Mouse (Mus musculus): ENCODE data around the gene Gm10964. TPM values are rescaled to one million over a fixed set of nuclear protein-coding genes. Genes with fewer than 3 reads are reported as not detected.
A peak's percentile ranks its signal among the peaks of the same experiment; 100 is the strongest.
"Not testable (repeated sequence)": the region's sequence is repeated elsewhere in the genome, so short reads cannot be mapped to it uniquely, and the experiment has no call there.

Gm10964 gene
- polyA plus RNA-seq, 2 experiments: not detected

DNA sequence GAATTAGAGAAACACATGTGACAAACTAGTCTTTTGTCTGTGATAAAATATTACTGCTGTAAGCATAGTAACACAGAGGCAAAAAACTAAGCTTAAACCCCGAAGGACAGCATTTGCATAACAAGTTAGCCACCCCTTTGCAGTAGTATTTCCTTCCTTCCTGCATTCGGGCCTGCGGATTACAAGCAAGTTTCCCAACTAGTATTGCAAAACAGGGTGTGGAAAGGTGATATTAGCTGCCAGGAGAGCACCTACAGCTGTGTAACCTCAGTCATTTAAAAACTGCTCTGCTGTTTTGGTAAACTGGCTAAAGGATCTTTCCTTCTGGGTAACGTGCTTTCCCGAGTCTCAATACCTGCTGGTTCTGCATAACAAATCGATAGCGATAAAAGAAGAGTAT lies 48.1 kb downstream of the Gm10964 start:
- DNase-seq (ENCODE audit: low spot score) (no peak), ATAC-seq (ENCODE audit: low FRiP score, low read depth) (no peak)
- Histone ChIP-seq H3K4me2 (replicated peaks; ENCODE audit: low read depth, low read length, severe bottlenecking) (no peak overlapping the region), H3K36me3 (ENCODE audit: control insufficient read depth, insufficient read depth, low read length) (no peaks in the 10 kb centered on the region), H3K27ac (replicated peaks; ENCODE audit: low read depth, low read length) (no peak overlapping the region), H3K4me3 (replicated peaks; ENCODE audit: low read length) (no peak overlapping the region), H3K9ac (ENCODE audit: low read depth, low read length, severe bottlenecking) (no peak overlapping the region), H3K9me3 (ENCODE audit: control insufficient read depth, low read length) (no peaks in the 10 kb centered on the region), H3K27me3 (ENCODE audit: control insufficient read depth, insufficient read depth, low read length) (no peaks in the 10 kb centered on the region), H3K4me1 (ENCODE audit: control insufficient read depth, insufficient read depth, low read length) (peaks cover 15% of the 10 kb centered on the region)
- TF ChIP-seq POLR2A (IDR thresholded peaks at IDR 0.05; ENCODE audit: borderline replicate concordance, extremely low read depth, insufficient read depth, insufficient read length): no peak
- 70% methylated on average over 7 of the region's 7 CpGs for WGBS

DNA sequence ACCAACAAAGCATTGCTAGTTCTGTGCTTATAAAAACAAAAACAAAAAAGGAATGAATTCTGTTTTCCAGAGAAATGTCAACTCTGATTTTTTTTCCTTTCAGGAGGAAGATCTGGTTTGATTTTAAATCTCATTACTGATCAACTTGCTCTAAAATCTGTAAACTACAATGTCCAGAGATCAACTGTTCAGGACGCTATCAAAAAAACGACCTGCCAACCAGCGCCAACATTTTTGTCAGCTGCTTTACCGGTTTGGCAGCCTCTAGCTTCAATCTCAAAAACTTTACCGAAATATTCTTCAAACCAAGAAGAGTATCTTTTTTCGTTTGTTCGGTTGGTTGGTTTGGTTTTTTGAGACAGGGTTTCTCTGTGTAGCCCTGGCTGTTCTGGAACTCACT lies 49.9 kb downstream of the Gm10964 start:
- Histone ChIP-seq H3K4me2 (replicated peaks; ENCODE audit: low read depth, low read length, severe bottlenecking) (0 out of 2 replicates have a peak overlapping the region, but pooled peaks have one; percentile 58), H3K27me3 (ENCODE audit: control insufficient read depth, insufficient read depth, low read length) (no peaks in the 10 kb centered on the region), H3K36me3 (ENCODE audit: control insufficient read depth, insufficient read depth, low read length) (no peaks in the 10 kb centered on the region), H3K9ac (ENCODE audit: low read depth, low read length, severe bottlenecking) (no peak overlapping the region), H3K27ac (replicated peaks; ENCODE audit: low read depth, low read length) (no peak overlapping the region), H3K4me1 (ENCODE audit: control insufficient read depth, insufficient read depth, low read length) (peaks cover 15% of the 10 kb centered on the region), H3K9me3 (ENCODE audit: control insufficient read depth, low read length) (no peaks in the 10 kb centered on the region), H3K4me3 (replicated peaks; ENCODE audit: low read length) (no peak overlapping the region)
- 75% methylated on average over 7 of the region's 7 CpGs for whole genome bisulfite sequencing
- ATAC-seq (ENCODE audit: low FRiP score, low read depth) (no peak), DNase-seq (ENCODE audit: low spot score) (no peak)
- TF ChIP-seq POLR2A (IDR thresholded peaks at IDR 0.05; ENCODE audit: borderline replicate concordance, extremely low read depth, insufficient read depth, insufficient read length): no peak

DNA sequence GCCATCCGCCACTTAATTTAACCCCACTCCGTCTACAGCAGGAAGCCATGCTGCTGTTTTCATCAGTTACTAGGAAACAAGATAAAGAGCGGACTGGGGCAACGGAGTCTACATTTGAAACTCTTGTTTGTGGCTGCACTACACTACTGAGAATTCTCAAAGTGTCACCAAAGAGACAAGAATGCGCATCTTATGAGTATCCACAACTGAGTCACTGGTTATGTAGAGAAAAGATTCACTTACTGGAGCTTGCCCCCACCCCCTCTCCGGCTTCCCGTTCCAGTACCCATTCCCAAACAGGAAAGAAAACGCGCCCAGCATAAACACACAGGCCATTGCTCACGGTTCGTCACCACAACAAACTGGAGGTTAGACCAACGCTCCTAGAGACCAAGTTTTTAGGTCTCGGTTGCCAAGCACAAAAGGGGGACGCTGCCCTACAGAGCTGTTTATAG lies 50.8 kb downstream of the Gm10964 start:
- H3K9me3 ChIP-seq (ENCODE audit: control insufficient read depth, low read length): no peaks in the 10 kb centered on the region
- DNase-seq (ENCODE audit: low spot score): no peak
- TF ChIP-seq POLR2A (IDR thresholded peaks at IDR 0.05; ENCODE audit: borderline replicate concordance, extremely low read depth, insufficient read depth, insufficient read length): no peak
- H3K27ac ChIP-seq (replicated peaks; ENCODE audit: low read depth, low read length): peak overlapping the region; percentile 76; the same call in 1 of the 2 replicates
- peak overlapping the region; percentile 93 for H3K9ac ChIP-seq (ENCODE audit: low read depth, low read length, severe bottlenecking)
- no peaks in the 10 kb centered on the region for H3K36me3 ChIP-seq (ENCODE audit: control insufficient read depth, insufficient read depth, low read length)
- H3K4me3 ChIP-seq (replicated peaks; ENCODE audit: low read length): peak overlapping the region; percentile 88
- no peak for ATAC-seq (ENCODE audit: low FRiP score, low read depth)
- peak overlapping the region; percentile 58 for H3K4me2 ChIP-seq (replicated peaks; ENCODE audit: low read depth, low read length, severe bottlenecking)
- H3K27me3 ChIP-seq (ENCODE audit: control insufficient read depth, insufficient read depth, low read length): no peaks in the 10 kb centered on the region
- H3K4me1 ChIP-seq (ENCODE audit: control insufficient read depth, insufficient read depth, low read length): peaks cover 13% of the 10 kb centered on the region
- WGBS: 3% methylated on average over 14 of the region's 14 CpGs

DNA sequence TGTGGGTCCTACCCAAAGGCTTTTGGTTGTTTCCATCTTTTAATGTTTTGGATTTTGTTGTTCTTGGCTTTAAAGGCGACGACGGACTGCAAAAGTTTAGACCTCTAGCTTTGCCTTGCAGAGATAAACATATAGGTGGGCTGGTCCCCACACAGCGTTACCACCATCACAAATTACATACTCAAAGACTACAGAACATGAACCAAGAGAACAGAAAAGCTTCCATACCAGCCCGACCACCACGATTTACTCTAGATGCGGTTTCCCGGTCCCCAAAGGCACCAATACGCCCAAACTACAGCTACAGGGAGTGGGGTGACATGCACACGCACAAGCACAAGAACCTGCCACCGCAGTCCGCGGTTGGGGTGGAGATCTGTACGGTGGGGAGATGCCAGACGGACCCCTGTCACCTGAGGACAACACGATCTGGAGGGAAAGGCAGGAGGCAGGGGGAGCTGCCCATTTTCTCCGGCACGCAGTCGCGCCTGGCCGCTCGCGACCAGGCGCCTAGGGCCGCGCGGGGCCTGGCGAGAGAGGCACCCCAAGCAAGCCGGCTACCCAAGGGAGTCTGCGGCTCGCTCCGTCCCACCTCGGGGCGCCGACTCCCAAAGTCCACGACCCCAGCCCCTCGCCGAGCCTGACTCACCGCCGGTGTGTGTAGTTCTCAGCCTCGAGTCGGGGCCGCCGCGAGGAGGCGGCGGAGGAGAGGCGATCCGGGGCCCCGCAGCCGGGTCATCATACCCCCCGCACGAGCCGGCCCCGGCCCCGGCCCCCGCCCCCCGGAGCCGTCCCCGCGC lies 51.4 kb downstream of the Gm10964 start:
- Histone ChIP-seq H3K4me3 (replicated peaks; ENCODE audit: low read length) (peak overlapping the region; percentile 88), H3K27ac (replicated peaks; ENCODE audit: low read depth, low read length) (peak overlapping the region; percentile 76), H3K9ac (ENCODE audit: low read depth, low read length, severe bottlenecking) (peak overlapping the region; percentile 93), H3K4me2 (replicated peaks; ENCODE audit: low read depth, low read length, severe bottlenecking) (peak overlapping the region; percentile 58), H3K9me3 (ENCODE audit: control insufficient read depth, low read length) (no peaks in the 10 kb centered on the region), H3K36me3 (ENCODE audit: control insufficient read depth, insufficient read depth, low read length) (no peaks in the 10 kb centered on the region), H3K4me1 (ENCODE audit: control insufficient read depth, insufficient read depth, low read length) (peaks cover 11% of the 10 kb centered on the region), H3K27me3 (ENCODE audit: control insufficient read depth, insufficient read depth, low read length) (no peaks in the 10 kb centered on the region)
- ATAC-seq (ENCODE audit: low FRiP score, low read depth) (peak; percentile 82), DNase-seq (ENCODE audit: low spot score) (no peak)
- WGBS: 0% methylated on average over 36 of the region's 61 CpGs
- TF ChIP-seq POLR2A (IDR thresholded peaks at IDR 0.05; ENCODE audit: borderline replicate concordance, extremely low read depth, insufficient read depth, insufficient read length): no peak

- Histone ChIP-seq H3K4me3 (replicated peaks; ENCODE audit: low read length) (peak within 1 kb of the TSS; percentile 88), H3K27me3 (ENCODE audit: control insufficient read depth, insufficient read depth, low read length) (no peaks in the 10 kb centered on the region), H3K36me3 (ENCODE audit: control insufficient read depth, insufficient read depth, low read length) (no peaks in the 10 kb centered on the region), H3K4me1 (ENCODE audit: control insufficient read depth, insufficient read depth, low read length) (peaks cover 11% of the 10 kb centered on the region), H3K27ac (replicated peaks; ENCODE audit: low read depth, low read length) (peak within 1 kb of the TSS; percentile 76), H3K9ac (ENCODE audit: low read depth, low read length, severe bottlenecking) (peak within 1 kb of the TSS; percentile 93), H3K4me2 (replicated peaks; ENCODE audit: low read depth, low read length, severe bottlenecking) (peak within 1 kb of the TSS; percentile 58), H3K9me3 (ENCODE audit: control insufficient read depth, low read length) (no peaks in the 10 kb centered on the region)
- peak; percentile 66; the same call in 1 of the 2 replicates for TF ChIP-seq POLR2A (IDR thresholded peaks at IDR 0.05; ENCODE audit: borderline replicate concordance, extremely low read depth, insufficient read depth, insufficient read length)
- DNase-seq (ENCODE audit: low spot score) (peak; percentile 93), ATAC-seq (ENCODE audit: low FRiP score, low read depth) (peak; percentile 96)
- WGBS: 10% methylated on average over 42 of the region's 49 CpGs
Observed at GRCm38 (mm10) chr3:103791230-103792110, 52.3 kb downstream of the Gm10964 start, which contains the start of gene Hipk1. Gene Hipk1 (minus strand): TSS chr3:103791563.

DNA sequence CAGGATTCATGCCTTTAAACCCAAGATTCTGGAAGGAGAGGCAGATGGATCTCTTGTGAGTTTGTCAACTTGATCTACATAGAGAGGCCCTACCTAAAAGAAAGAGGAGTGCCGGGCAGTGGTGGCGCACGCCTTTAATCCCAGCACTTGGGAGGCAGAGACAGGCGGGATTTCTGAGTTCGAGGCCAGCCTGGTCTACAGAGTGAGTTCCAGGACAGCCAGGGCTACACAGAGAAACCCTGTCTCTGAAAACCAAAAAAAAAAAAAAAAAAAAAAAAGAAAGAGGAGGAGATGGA lies 52.9 kb downstream of the Gm10964 start:
- not testable (repeated sequence) for H3K4me3 ChIP-seq (replicated peaks; ENCODE audit: low read length)

More for the DNA sequence above, 52.9 kb downstream of the Gm10964 start:
- not testable (repeated sequence) for H3K27ac ChIP-seq (replicated peaks; ENCODE audit: low read depth, low read length); H3K4me2 ChIP-seq (replicated peaks; ENCODE audit: low read depth, low read length, severe bottlenecking); H3K9ac ChIP-seq (ENCODE audit: low read depth, low read length, severe bottlenecking); H3K36me3 ChIP-seq (ENCODE audit: control insufficient read depth, insufficient read depth, low read length); ATAC-seq (ENCODE audit: low FRiP score, low read depth); H3K9me3 ChIP-seq (ENCODE audit: control insufficient read depth, low read length); DNase-seq (ENCODE audit: low spot score); H3K27me3 ChIP-seq (ENCODE audit: control insufficient read depth, insufficient read depth, low read length)
- 92% methylated on average over 5 of the region's 5 CpGs for WGBS
- H3K4me1 ChIP-seq (ENCODE audit: control insufficient read depth, insufficient read depth, low read length): peaks cover 11% of the 10 kb centered on the region

All from limb, embryonic 14.5 days (tissue).